Mouse (Mus musculus): ENCODE data around the gene Borcs5.

The Borcs5 gene

DNA sequence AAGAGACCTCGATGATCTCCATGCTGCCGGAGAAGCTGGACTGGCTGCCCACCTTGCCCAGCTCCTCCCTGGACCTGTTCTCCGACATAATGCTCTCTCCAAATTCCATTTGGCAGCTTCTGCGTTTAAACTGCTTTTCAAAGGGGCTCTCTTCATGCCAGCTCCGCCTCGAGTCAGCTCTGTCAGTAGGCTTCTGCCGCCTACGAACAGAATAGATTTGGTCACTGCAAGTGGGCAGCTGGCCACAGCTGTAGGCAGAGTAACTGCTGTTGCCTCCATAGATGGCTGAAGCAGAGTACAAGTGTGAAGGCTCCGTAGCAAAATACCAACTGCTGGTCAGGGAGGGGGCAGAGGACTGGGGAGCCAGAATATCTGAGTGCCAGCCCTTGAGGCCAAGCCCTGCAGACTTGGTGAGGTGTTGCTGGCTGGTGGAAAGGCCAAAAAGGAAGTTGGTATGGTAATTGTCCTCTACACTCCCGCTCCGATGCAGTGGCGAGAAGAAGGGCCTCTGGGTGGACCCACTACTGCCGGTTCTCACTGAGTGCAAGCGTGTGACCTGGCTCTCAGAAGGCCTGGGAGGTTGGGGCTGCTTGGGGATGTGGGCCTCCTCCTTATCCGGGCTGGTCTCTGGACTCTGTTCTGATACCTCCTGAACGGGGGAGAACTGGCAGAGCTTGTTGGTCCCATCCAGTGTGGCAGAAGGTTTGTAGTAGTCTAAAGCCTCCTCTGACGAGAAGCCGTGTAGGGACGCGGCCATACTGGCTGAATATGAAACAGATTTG is 78.8 kb downstream of the Borcs5 start:
- no peak for DNase-seq (ENCODE audit: low spot score)

DNA sequence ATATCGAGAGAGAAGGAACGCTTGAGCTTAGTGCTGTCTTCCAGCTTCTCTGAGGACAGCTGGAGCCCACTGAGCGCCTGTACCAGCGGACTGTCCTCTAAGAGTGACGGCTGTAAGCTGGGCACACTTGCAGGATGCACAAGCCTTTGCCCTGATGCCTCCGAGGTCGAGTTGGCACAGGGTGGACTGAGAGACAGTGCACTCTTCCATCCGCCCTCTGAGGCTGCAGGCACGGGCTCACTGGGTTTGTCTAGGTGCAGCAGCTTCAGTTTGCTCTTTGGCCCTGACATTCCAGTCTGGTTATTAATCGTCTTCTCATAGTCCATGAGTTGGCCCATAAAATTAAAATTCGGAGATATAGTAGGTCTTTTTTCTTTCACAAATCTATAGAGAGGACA is 79.4 kb downstream of the Borcs5 start:
- no peak for DNase-seq (ENCODE audit: low spot score)

GRCm38 (mm10) chr6:134719156-134719555 is 79.8 kb downstream of the Borcs5 start:
- no peak for DNase-seq (ENCODE audit: low spot score)

- DNase-seq (ENCODE audit: low spot score), result no peak
Measured at GRCm38 (mm10) chr6:134720150-134720549, 80.8 kb downstream of the Borcs5 start.

GRCm38 (mm10) chr6:134721729-134722269 is 82.5 kb downstream of the Borcs5 start:
- no peak for DNase-seq (ENCODE audit: low spot score)

GRCm38 (mm10) chr6:134722906-134723305 is 83.6 kb downstream of the Borcs5 start:
- DNase-seq (ENCODE audit: low spot score), result no peak

DNA sequence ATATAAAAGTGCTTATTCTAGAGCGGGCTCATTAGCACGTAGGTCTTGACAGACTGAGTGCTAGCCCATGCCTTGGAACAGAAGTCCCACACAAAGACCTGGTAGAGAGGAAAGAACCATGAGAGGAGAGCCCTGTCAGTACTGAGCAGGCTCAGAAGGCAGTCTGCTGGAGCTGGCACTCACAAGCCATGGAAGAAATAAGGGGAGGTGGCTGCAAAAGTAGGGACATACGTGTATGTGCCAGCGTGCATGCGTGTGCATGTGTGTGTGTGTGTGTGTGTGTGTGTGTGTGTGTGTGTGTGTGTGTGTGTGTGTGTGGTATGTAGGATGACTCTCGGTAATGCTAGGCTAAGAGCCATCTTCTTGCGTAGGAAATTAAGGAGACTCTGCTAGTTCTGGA is 84.0 kb downstream of the Borcs5 start:
- no peak for DNase-seq (ENCODE audit: low spot score)

- DNase-seq (ENCODE audit: low spot score), result no peak
Measured at GRCm38 (mm10) chr6:134723833-134724553, 84.7 kb downstream of the Borcs5 start.

DNA sequence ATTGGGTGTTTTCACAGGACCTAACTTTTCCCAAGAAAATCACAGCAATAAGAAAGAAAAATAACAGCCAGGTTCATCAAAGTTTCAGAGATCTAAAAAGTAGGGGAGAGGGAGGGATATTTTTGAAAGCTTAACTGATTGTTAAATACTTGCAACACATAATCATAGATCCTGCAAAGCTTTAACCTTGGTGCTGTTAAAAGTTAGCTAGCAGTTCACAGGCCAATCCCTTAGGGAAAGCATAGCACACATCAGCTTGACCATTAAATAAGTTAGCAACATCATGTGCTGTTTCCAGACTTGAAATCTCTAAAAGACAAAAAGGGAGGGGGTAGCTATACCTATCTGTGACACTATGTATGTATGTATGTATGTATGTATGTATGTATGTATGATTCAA is 86.1 kb downstream of the Borcs5 start:
- no peak for DNase-seq (ENCODE audit: low spot score)

DNA sequence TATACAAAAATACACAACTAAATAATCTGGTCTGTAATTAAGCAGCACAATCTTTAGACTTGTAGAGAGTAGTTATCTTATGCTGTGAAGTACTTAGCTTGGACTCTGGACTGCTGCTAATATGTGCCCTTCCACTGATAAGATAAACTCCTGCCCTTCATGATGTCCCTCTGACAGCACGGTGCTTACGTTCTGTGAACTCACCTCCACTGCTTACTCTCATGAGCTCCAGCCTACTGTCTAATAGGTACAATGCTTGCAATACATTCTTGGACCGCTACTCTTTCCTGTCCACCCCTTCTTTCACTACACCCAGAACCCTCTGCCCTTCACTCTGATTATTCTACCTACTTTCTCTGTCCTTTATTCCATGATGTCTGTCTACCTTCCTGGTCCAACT is 91.7 kb downstream of the Borcs5 start:
- no peak for DNase-seq (ENCODE audit: low spot score)

GRCm38 (mm10) chr6:134732813-134733212 is 93.5 kb downstream of the Borcs5 start:
- DNase-seq (ENCODE audit: low spot score), result no peak

DNA sequence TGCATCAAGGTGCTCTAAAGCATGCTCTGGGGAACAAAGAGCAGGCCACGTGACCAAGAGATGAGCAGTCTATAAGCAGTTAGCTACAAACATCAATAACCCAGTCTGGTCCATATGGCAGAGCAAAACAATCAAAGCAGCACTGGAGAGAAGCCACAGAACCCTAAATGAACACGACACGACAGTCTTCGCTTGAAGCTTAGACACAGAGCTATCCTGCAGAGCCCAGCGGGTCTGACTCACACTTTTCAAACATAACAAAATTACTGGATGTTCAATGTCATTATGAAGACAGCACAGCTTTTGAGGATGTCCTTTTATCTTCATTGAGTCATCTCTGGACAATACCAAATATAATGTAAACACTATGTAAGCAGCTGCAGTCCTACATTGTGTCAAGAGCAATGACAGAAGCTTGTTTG is 94.5 kb downstream of the Borcs5 start:
- no peak for DNase-seq (ENCODE audit: low spot score)

DNA sequence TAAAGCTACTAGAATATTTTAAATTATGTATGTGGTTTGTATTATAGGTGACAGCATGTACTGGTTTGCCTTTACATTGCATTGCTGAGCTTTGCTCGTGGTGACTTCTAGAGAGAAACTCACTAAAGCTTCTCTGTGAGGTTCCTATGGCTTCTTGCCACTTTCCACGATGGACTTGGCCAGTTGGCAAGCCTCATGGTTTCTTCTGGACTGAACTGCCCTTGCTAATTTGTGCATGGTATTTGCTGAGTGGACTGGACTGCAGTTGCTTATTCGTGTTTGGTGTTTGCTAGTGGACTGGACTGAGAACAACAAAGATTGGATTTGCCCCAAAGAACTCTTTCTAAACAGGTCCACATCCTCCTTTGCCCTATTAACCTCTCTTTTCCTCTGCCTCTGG is 97.5 kb downstream of the Borcs5 start:
- DNase-seq (ENCODE audit: low spot score), result no peak

- no peak for DNase-seq (ENCODE audit: low spot score)
Measured at GRCm38 (mm10) chr6:134743568-134743967, 104.3 kb downstream of the Borcs5 start.

DNA sequence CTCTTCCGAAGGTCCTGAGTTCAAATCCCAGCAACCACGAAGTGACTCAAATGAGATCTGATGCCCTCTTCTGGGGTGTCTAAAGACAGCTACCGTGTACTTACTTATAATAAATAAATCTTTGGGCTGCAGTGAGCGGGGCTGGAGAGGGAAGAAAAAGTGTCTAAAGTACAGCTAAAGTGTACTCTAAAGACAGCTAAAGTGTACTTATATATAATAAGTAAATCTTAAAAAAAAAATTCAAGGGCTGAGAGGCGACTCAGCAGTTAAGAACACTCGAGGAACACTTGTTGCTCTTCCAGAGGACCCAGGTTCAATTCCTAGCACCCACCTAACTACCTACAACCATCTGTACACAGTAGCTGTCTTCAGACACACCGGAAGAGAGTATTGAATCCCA is 106.6 kb downstream of the Borcs5 start:
- no peak for DNase-seq (ENCODE audit: low spot score)

DNA sequence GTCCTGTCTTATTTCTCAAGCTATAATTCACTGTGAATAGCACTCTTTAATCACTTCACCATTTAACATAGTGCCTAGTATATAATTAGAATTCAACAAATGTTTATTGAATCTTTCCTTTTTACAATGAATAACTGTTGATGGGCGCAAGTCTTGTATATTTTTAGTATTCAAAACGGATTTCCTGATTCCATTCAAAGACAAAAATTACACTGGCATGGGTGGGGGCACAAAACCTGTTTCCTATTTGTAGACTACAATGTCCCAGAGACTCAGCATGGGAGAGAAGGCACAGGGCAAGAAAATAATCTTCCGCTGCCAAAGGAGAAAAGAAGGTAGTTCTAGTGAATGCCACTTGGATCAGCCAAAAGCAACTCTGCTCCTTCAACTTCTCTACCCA is 108.8 kb downstream of the Borcs5 start:
- DNase-seq (ENCODE audit: low spot score), result no peak

DNA sequence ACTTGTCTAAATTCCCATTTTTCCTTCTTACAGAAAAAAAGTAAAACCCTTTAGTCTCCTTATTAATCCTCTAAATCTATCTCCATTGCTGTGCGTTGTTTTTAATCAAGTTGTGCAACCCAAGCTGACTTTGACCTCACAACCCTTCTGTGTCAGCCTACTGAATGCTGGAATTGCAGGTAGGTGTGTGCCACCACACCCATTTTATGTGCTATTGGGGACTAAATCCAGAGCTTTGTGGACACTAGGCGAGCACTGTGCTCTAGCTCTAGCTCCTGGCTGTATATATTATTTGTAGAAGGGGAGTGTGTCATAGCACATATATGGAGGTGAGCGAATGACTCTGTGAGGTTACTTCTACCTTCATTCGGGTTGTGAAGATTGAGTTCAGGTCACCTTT is 111.8 kb downstream of the Borcs5 start:
- DNase-seq (ENCODE audit: low spot score), result no peak

- DNase-seq (ENCODE audit: low spot score), result no peak
Measured at GRCm38 (mm10) chr6:134751883-134752647, 112.8 kb downstream of the Borcs5 start.

GRCm38 (mm10) chr6:134753412-134753811 is 114.1 kb downstream of the Borcs5 start:
- no peak for DNase-seq (ENCODE audit: low spot score)

DNA sequence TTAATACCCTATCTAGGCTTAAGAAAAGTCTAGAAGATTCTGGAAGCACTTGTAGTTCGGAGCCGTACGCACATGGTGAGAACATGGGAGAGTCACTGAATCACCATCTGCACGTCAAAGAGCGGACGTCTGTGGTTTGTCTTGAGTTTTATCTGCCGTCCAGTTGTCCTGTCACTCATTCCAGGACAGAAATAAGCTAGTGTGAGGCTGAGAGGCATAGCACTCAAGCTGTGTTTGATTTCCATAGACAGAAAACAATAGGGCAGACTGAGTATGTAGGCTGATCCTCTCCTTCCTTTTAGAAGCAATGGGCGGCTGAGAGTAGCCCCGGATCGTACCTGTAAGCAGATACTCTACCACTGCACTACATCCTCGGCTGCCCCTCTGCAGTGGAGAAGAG is 114.5 kb downstream of the Borcs5 start:
- DNase-seq (ENCODE audit: low spot score), result no peak

- no peak for DNase-seq (ENCODE audit: low spot score)
Measured at GRCm38 (mm10) chr6:134756058-134756457, 116.7 kb downstream of the Borcs5 start.
